ENCODE assay signal across 9 mouse cellular contexts in the genomic region with DNA sequence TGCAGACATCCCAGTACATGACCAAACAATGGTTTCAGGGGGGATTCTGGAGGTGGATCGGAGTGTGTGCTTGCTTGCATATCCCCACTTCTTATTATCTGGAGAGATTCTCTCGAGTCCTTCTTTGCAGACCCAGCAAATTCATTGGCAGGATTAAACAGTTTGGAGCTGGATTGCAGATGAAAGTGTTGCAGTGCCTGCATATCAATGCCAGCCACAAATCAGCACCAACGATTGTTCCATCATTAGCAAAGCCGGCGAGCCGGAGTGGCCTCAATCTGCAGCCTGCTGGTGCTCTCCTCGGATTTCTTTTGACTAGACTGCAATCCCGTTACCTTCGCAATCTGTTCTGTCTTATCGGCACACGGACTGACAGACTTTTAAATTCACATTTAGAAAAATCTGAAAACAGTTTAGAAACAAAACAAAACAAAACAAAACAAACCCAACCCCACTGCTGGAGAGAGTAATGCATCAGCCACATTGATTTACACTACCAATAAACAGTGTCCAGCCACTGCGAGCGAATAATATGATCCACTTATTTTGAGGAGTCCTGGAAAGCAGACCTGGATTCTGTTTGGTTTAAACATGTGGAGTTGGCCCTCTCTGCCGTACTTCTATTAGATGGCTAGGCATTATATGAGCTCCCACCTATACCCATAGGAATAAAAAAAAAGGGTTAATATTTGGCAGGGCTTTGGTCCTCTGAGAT.
DNase-seq lines count a peak whose midpoint lies in the region; ATAC-seq and TF ChIP-seq lines count a peak whose summit lies in the region.
"Had no signal": no experiment of that assay in that cellular context is flagged by ENCODE, and none has a peak within 500 bp of the region (broad histone marks: within the 10 kb centered on the region; RNA-seq: fewer than 3 reads in every experiment).

No protein-coding gene starts in this region.

- no peak overlapping the region for H3K27ac ChIP-seq in cerebellum, adult 2 months (ENCODE audit: insufficient read depth, low read length)
- H3K27ac ChIP-seq in heart, postnatal 0 days (ENCODE audit: low read depth): no peak overlapping the region
- peak overlapping the region; percentile 83 for H3K27ac ChIP-seq in midbrain, embryonic 14.5 days (replicated peaks; ENCODE audit: low read depth, low read length)

- WGBS in cerebellum, adult 2 months: 17% methylated on average over 14 of the region's 14 CpGs
- 34% methylated on average over 14 of the region's 14 CpGs for WGBS in heart, postnatal 0 days
- WGBS in midbrain, embryonic 14.5 days: 11% methylated on average over 14 of the region's 14 CpGs

- no peak overlapping the region for H3K4me3 ChIP-seq in cerebellum, adult 2 months (replicated peaks; ENCODE audit: insufficient read depth, low read depth, low read length)
- H3K4me3 ChIP-seq in heart, postnatal 0 days (ENCODE audit: low read depth, low read length): no peak overlapping the region
- H3K4me3 ChIP-seq in midbrain, embryonic 14.5 days (replicated peaks; ENCODE audit: low read depth, low read length): peak overlapping the region; percentile 25

- H3K4me1 ChIP-seq in cerebellum, adult 2 months (ENCODE audit: control insufficient read depth, insufficient read depth, low read length): no peaks in the 10 kb centered on the region
- H3K4me1 ChIP-seq in heart, postnatal 0 days (ENCODE audit: control insufficient read depth, insufficient read depth): no peaks in the 10 kb centered on the region
- H3K4me1 ChIP-seq in midbrain, embryonic 14.5 days (ENCODE audit: control insufficient read depth, insufficient read depth, low read length): peaks cover 13% of the 10 kb centered on the region; the same call in 1 of the 2 replicates

- no peak overlapping the region for H3K9ac ChIP-seq in heart, postnatal 0 days (replicated peaks; ENCODE audit: low read depth, low read length)
- H3K9ac ChIP-seq in midbrain, embryonic 14.5 days (replicated peaks; ENCODE audit: low read length): peak overlapping the region; percentile 52

- ATAC-seq in heart, postnatal 0 days (ENCODE audit: insufficient read depth, low read depth): no peak
- ATAC-seq in midbrain, embryonic 14.5 days (ENCODE audit: low FRiP score, low TSS enrichment): peak; percentile 76
- ATAC-seq: Patski had no signal

- H3K9me3 ChIP-seq in heart, postnatal 0 days (replicated peaks; ENCODE audit: control insufficient read depth, low read length): no peaks in the 10 kb centered on the region
- no peaks in the 10 kb centered on the region for H3K9me3 ChIP-seq in midbrain, embryonic 14.5 days (ENCODE audit: control insufficient read depth, low read length)

- TF ChIP-seq CTCF in cerebellum, adult 2 months (IDR thresholded peaks at IDR 0.05; ENCODE audit: borderline replicate concordance, insufficient read depth, low read depth, low read length): no peak
- TF ChIP-seq CTCF in heart, postnatal 0 days (IDR thresholded peaks at IDR 0.05; ENCODE audit: low read depth): no peak

- intact Hi-C loops in left cerebral cortex, postnatal 10 days (cut with DNase I): no loop called here
- intact Hi-C loops in left cerebral cortex, postnatal 36 days (cut with DNase I): no loop called here

- no peaks in the 10 kb centered on the region for H3K27me3 ChIP-seq in cerebellum, adult 2 months (ENCODE audit: control insufficient read depth, insufficient read depth, low read length)
- H3K27me3 ChIP-seq in heart, postnatal 0 days (ENCODE audit: control insufficient read depth, insufficient read depth, low read length): no peaks in the 10 kb centered on the region
- no peaks in the 10 kb centered on the region for H3K27me3 ChIP-seq in midbrain, embryonic 14.5 days (ENCODE audit: control insufficient read depth, insufficient read depth, low read length)
- H3K27me3 ChIP-seq: Patski had no signal

- peak; percentile 7 to 10 for DNase-seq in cerebellum, adult 2 months
- no peak for DNase-seq in cerebellum, adult 11-12 months
- DNase-seq in left cerebral cortex, postnatal 10 days (ENCODE audit: extremely low spot score in 1 of 2, low spot score in 2 of 2): peak; percentile 9 to 28
- no peak for DNase-seq in left cerebral cortex, postnatal 36 days (ENCODE audit: low spot score in 2 of 2)
- no peak for DNase-seq in heart, postnatal 0 days (ENCODE audit: low spot score)
- peak; percentile 79 for DNase-seq in midbrain, embryonic 14.5 days
- DNase-seq in spleen, postnatal 36 days (ENCODE audit: low spot score in 2 of 2): no peak
- no peak for DNase-seq in urinary bladder, postnatal 10 days (ENCODE audit: low spot score)

- H3K4me2 ChIP-seq in heart, postnatal 0 days (ENCODE audit: low read depth, low read length): peak overlapping the region; percentile 40
- peak overlapping the region; percentile 52 for H3K4me2 ChIP-seq in midbrain, embryonic 14.5 days (ENCODE audit: low read length)

- H3K36me3 ChIP-seq in heart, postnatal 0 days (replicated peaks; ENCODE audit: control insufficient read depth, insufficient read depth, low read length): no peaks in the 10 kb centered on the region
- H3K36me3 ChIP-seq in midbrain, embryonic 14.5 days (ENCODE audit: control insufficient read depth, insufficient read depth, low read length): no peaks in the 10 kb centered on the region

- TF ChIP-seq EP300 in heart, postnatal 0 days (IDR thresholded peaks at IDR 0.05; ENCODE audit: low read depth): no peak

- no peak for TF ChIP-seq POLR2A in cerebellum, adult 2 months (IDR thresholded peaks at IDR 0.05; ENCODE audit: borderline replicate concordance, insufficient read depth, low read length)

Comparison
In these comparisons a context has a peak if more than half of its experiments do, and no peak if none do; other contexts are left out.
1. DNase-seq: peak in cerebellum, adult 2 months (2 of 2), left cerebral cortex, postnatal 10 days (2 of 2) and midbrain, embryonic 14.5 days (single experiment); none in cerebellum, adult 11-12 months (single experiment), left cerebral cortex, postnatal 36 days (0 of 2), heart, postnatal 0 days (single experiment), spleen, postnatal 36 days (0 of 2) and urinary bladder, postnatal 10 days (single experiment).